Mouse (Mus musculus) kidney, postnatal 0 days (tissue): Measurements from ENCODE around the gene Ntm. TPM values are rescaled to one million over a fixed set of nuclear protein-coding genes. Genes with fewer than 3 reads are reported as not detected.

Source experiments
- ATAC-seq: fragments of 200-750 bp; cut with Nextera tagmentation; replicated peaks from 2 replicates; pipeline ENCODE4 v1.8.0; 2017; ENCODE audit warnings: low read depth, moderate number of reproducible peaks, moderate TSS enrichment, moderate library complexity; ENCODE audit not compliant: low FRiP score
- DNase-seq: peaks from one replicate; pipeline ENCODE4 v3.0.0-alpha.2; 2016; ENCODE audit warnings: low spot score
- H3K27ac ChIP-seq: fragments of 300-500 bp; sonication (generic); 2 replicates; pipeline ENCODE4 v1.5.1; 2014; ENCODE audit warnings: mild to moderate bottlenecking
- H3K27me3 ChIP-seq: fragments of 300-500 bp; sonication (generic); 2 replicates; pipeline ENCODE4 v1.6.1; 2014; ENCODE audit warnings: low read length, mixed read lengths; ENCODE audit not compliant: insufficient read depth
- H3K36me3 ChIP-seq: fragments of 300-500 bp; sonication (generic); 2 replicates; pipeline ENCODE4 v1.6.1; 2014; ENCODE audit warnings: low read length, mixed read lengths; ENCODE audit not compliant: insufficient read depth
- H3K4me1 ChIP-seq: fragments of 300-500 bp; sonication (generic); replicated peaks from 2 replicates; pipeline ENCODE4 v1.6.1; 2014; ENCODE audit warnings: antibody characterized with exemption, low read length, mixed read lengths; ENCODE audit not compliant: insufficient read depth
- H3K4me2 ChIP-seq: fragments of 300-500 bp; sonication (generic); 2 replicates; pipeline ENCODE4 v1.6.1; 2014; ENCODE audit warnings: mild to moderate bottlenecking, low read length, moderate library complexity, mixed read lengths
- H3K4me3 ChIP-seq: fragments of 300-500 bp; sonication (generic); replicated peaks from 2 replicates; pipeline ENCODE4 v1.5.1; 2014; ENCODE audit warnings: low read depth, low read length
- H3K9ac ChIP-seq: fragments of 300-500 bp; sonication (generic); 2 replicates; pipeline ENCODE4 v1.6.1; 2014; ENCODE audit warnings: low read depth, low read length
- H3K9me3 ChIP-seq: fragments of 300-500 bp; sonication (generic); replicated peaks from 2 replicates; pipeline ENCODE4 v1.6.1; 2016; ENCODE audit warnings: low read length, inconsistent platforms, mixed read lengths
- CTCF ChIP-seq: IDR thresholded peaks from 2 replicates; pipeline ENCODE4 v1.5.1; 2016; ENCODE audit warnings: antibody characterized with exemption, low read depth, mild to moderate bottlenecking, moderate library complexity
- WGBS: fragments of 180-500 bp; shearing (Covaris S2); extraction: QIAGEN DNeasy Blood & Tissue Kit; methylation state at CpG from one replicate; pipeline ENCODE4 v1.1.7; 2014; 5-methylcytosine and 5-hydroxymethylcytosine counted together
- polyA plus RNA-seq: library from polyadenylated mRNA; unstranded; fragments of >200 nt; fragmentation: Nextera tagmentation; extraction: Ambion mirVana; gene quantifications from 2 replicates; pipeline ENCODE4 v1.2.1, GENCODE M21; 2015

Gene Ntm
- polyA plus RNA-seq, 1 experiment from 2014 or later = 20.6 TPM

DNA sequence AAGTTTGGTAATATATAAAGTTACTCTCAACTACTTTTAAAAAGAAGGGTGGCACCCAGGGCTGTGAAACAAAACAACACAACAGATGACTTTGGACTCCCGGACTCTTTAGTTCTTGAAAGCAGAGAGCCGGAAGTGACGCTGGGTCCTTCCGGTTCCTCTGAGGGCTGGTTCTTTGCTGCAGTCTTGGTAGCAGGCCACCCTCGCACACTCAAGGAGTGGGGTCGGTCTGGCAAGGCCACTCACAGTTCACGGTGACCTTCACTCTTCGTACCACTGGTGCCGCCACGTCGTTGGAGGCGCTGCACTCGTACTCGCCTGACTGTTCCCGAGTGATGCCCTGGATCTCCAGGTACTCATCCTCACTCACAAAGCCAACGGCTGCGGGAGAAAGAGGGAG is 949.1 kb downstream of the Ntm start:
- Histone ChIP-seq H3K9me3 (no peaks in the 10 kb centered on the region), H3K4me2 (no peak overlapping the region), H3K4me1 (no peaks in the 10 kb centered on the region), H3K4me3 (no peak overlapping the region), H3K9ac (no peak overlapping the region), H3K36me3 (no peaks in the 10 kb centered on the region), H3K27me3 (no peaks in the 10 kb centered on the region), H3K27ac (no peak overlapping the region)
- ATAC-seq (no peak), DNase-seq (no peak)
- WGBS = 92% methylated on average over 17 of the region's 17 CpGs
- TF ChIP-seq CTCF = no peak

DNA sequence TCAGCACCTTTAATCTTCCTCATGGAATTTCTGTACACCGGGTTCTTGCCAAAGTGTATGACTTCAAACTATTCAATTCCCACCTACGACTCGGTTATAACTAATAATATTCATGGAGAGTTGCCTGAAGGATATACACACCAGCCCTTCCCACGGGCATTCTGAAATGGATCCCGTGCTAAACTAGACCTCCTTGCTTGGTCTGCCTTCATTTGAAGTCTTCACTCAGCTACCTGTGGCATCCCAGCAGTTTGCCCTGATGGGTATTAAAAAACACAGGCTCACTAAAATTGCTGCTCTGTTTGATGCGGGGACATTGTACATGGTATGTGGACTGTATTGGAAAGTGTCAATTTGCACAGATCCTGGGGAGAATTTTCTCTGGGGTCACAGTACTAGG is 950.4 kb downstream of the Ntm start:
- H3K4me1 ChIP-seq = no peaks in the 10 kb centered on the region
- H3K27ac ChIP-seq = no peak overlapping the region
- no peaks in the 10 kb centered on the region for H3K36me3 ChIP-seq
- H3K4me3 ChIP-seq = no peak overlapping the region
- H3K27me3 ChIP-seq = no peaks in the 10 kb centered on the region
- 81% methylated on average over 6 of the region's 6 CpGs for WGBS
- ATAC-seq = no peak
- H3K9me3 ChIP-seq = no peaks in the 10 kb centered on the region
- no peak for TF ChIP-seq CTCF
- no peak overlapping the region for H3K4me2 ChIP-seq
- no peak for DNase-seq
- no peak overlapping the region for H3K9ac ChIP-seq

DNA sequence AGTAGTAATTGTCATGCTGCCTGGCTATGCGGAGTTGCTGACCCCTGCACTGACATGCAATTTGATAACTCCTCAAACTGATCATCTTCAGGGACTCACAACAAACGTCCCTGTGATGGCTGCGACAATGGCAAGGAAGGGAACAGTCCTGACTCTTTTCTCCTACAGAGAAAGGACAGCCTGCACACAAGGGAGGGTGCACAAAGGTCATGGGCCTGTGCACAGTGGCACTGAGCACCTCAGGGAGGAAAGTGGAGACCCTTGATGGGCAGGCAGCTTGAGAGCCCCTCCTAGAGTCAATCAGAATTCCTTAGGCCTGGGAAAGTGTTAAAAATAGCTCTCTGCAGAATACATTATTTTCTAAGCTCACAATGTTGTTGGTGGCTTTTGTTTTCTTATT is 951.5 kb downstream of the Ntm start:
- Histone ChIP-seq H3K9ac (no peak overlapping the region), H3K4me2 (no peak overlapping the region), H3K36me3 (no peaks in the 10 kb centered on the region), H3K4me3 (no peak overlapping the region), H3K27me3 (no peaks in the 10 kb centered on the region), H3K27ac (no peak overlapping the region), H3K9me3 (no peaks in the 10 kb centered on the region), H3K4me1 (no peaks in the 10 kb centered on the region)
- WGBS = 36% methylated on average over 3 of the region's 3 CpGs
- no peak for DNase-seq
- TF ChIP-seq CTCF = no peak
- no peak for ATAC-seq

DNA sequence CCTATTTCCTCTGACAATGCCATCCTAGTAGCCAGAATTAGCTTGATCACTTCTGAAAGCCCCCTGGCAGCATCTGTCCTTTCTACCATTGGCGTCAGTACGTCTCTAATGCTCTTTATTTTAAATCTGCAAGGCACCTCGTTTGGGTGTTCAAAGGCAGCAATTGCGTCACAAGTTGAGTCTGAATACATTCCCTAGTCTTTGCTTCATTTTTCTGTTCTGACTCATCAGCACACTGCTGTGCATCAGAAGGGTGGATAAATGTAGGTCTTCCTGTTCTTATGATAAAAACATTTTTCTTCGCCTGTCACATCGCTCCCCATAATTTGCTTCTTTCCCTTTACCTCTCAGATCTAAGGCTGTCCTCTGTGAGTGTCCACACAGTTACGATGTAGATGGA is 958.4 kb downstream of the Ntm start:
- ATAC-seq = no peak
- H3K9ac ChIP-seq = no peak overlapping the region
- H3K27ac ChIP-seq = no peak overlapping the region
- no peaks in the 10 kb centered on the region for H3K4me1 ChIP-seq
- no peaks in the 10 kb centered on the region for H3K27me3 ChIP-seq
- 82% methylated on average over 7 of the region's 7 CpGs for WGBS
- no peaks in the 10 kb centered on the region for H3K9me3 ChIP-seq
- no peak for TF ChIP-seq CTCF
- no peaks in the 10 kb centered on the region for H3K36me3 ChIP-seq
- H3K4me3 ChIP-seq = no peak overlapping the region
- no peak overlapping the region for H3K4me2 ChIP-seq
- no peak for DNase-seq

DNA sequence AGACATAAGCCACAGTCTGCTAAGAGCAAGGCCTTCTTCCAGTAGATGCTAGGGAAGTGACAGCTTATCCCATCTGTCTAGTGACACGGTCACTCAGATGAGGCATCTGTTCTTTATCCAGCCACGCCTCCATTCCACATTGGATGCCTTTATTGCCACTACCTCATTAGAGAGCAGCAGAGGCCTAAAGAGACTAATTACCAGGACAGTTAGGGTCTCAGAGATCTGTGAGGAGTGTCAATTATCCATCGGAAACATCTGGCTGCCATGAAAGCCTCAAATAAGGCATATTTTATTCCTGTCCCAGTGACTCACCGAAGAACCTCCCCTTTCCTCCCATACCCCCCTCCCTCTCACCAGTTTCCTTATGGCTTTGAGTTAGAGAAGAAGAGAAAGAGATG is 963.0 kb downstream of the Ntm start:
- no peak for ATAC-seq
- no peak for DNase-seq

DNA sequence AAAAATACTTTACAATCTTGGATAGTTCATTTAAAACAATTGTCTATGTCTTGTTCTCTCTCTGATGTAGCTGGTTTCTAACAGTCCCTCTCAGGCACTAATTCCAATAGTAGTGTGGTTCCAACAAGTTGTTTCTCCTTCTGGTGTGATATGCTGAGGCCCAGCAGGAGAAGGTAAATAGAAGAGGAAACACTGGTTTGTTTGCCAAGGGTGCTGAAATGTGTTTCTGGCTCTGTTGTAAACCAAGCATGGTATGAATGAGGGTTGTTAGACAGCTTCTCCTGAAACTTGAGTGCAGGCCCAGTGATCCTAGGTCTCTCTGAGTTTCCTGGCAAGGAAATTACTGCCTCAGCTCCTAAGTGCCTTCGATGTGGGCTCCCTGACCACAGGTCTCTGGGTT is 985.7 kb downstream of the Ntm start:
- no peak overlapping the region for H3K9ac ChIP-seq
- no peaks in the 10 kb centered on the region for H3K27me3 ChIP-seq
- no peaks in the 10 kb centered on the region for H3K36me3 ChIP-seq
- H3K4me1 ChIP-seq = no peaks in the 10 kb centered on the region
- H3K27ac ChIP-seq = no peak overlapping the region
- DNase-seq (no peak), ATAC-seq (no peak)
- no peaks in the 10 kb centered on the region for H3K9me3 ChIP-seq
- H3K4me3 ChIP-seq = no peak overlapping the region
- WGBS = 79% methylated on average over 1 of the region's 1 CpGs
- no peak for TF ChIP-seq CTCF
- H3K4me2 ChIP-seq = no peak overlapping the region

More for the DNA sequence above, 963.0 kb downstream of the Ntm start:
- Histone ChIP-seq H3K4me1 (no peaks in the 10 kb centered on the region), H3K9ac (no peak overlapping the region), H3K36me3 (no peaks in the 10 kb centered on the region), H3K27ac (no peak overlapping the region), H3K27me3 (no peaks in the 10 kb centered on the region), H3K4me3 (no peak overlapping the region), H3K9me3 (no peaks in the 10 kb centered on the region), H3K4me2 (no peak overlapping the region)
- TF ChIP-seq CTCF = no peak
- 24% methylated on average over 4 of the region's 4 CpGs for WGBS

DNA sequence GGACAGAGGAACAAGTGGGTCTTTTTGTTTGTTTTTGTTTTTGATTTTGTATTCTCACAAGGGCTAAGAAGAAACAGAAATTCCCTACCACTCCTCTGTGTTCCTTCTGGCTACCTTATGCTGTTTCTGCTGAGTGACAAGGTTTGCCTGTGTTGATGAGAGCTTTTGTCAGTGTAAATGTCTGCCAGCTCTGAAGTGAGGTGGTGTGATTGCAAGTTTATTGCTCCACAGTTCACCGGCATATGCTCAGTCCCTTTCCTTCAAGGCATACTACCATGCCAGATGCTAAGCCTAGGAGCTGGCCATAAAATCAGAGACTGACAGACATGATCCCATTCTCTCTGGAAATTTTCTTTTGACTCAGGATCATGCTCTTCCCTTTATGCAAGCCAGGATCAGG is 993.5 kb downstream of the Ntm start:
- no peaks in the 10 kb centered on the region for H3K27me3 ChIP-seq
- no peak overlapping the region for H3K4me2 ChIP-seq
- DNase-seq (no peak), ATAC-seq (no peak)
- no peak overlapping the region for H3K4me3 ChIP-seq
- H3K27ac ChIP-seq = no peak overlapping the region
- no peaks in the 10 kb centered on the region for H3K4me1 ChIP-seq
- no peaks in the 10 kb centered on the region for H3K36me3 ChIP-seq
- WGBS = 11% methylated on average over 1 of the region's 1 CpGs
- no peak overlapping the region for H3K9ac ChIP-seq
- no peak for TF ChIP-seq CTCF
- no peaks in the 10 kb centered on the region for H3K9me3 ChIP-seq
